Mouse (Mus musculus): ENCODE measurements around the gene Armh1.

- TF ChIP-seq POLR2A (IDR thresholded peaks at IDR 0.05; ENCODE audit: borderline replicate concordance, extremely low read depth, insufficient read depth, insufficient read length, poor library complexity, severe bottlenecking) (no peak), CTCF (IDR thresholded peaks at IDR 0.05; ENCODE audit: borderline replicate concordance, extremely low read depth, insufficient read depth, insufficient read length) (no peak)
Measured at GRCm38 (mm10) chr4:117254017-117254627, 2.2 kb upstream of the Armh1 start.

All from brain, embryonic 14.5 days (tissue).